Mouse (Mus musculus) adrenal gland, postnatal 25 days (tissue): ENCODE results near the gene Dus1l. TPM values are rescaled to one million over a fixed set of nuclear protein-coding genes. Genes with fewer than 3 reads are reported as not detected.
"Not testable (repeated sequence)": the region's sequence is repeated elsewhere in the genome, so short reads cannot be mapped to it uniquely, and the experiment has no call there.

Experiments used
- DNase-seq: peaks from one replicate; pipeline ENCODE4 v3.0.0; 2021; ENCODE audit warnings: mixed read lengths
- total RNA-seq: library from RNA; stranded (reverse); gene quantifications from 2 replicates; pipeline ENCODE4 v1.2.3, GENCODE M21; 2021

The Dus1l gene
- total RNA-seq, 1 experiment from 2014 or later = 62.7 TPM

GRCm38 (mm10) chr11:120819556-120819955 is 23.4 kb upstream of the Dus1l start:
- peak; percentile 1 for DNase-seq

DNA sequence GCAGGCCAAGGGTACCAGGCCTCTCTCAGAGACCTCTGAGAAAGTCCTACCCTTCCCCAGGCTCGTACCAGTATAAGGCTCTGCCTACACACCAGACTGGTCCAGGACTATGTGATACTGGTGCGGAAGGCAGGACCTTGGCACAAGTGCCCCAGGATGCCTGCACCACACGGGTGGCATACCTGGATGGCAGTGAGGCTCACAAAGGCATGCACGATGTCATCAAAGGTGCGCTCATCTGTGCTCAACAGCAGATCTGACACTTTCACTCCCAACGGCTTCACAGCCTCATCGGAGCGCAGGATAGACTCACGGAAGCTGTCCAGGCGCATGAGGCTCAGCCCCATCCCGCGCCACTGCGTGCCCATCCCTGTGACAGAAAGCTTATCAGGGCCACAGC is 22.0 kb upstream of the Dus1l start:
- DNase-seq = no peak

DNA sequence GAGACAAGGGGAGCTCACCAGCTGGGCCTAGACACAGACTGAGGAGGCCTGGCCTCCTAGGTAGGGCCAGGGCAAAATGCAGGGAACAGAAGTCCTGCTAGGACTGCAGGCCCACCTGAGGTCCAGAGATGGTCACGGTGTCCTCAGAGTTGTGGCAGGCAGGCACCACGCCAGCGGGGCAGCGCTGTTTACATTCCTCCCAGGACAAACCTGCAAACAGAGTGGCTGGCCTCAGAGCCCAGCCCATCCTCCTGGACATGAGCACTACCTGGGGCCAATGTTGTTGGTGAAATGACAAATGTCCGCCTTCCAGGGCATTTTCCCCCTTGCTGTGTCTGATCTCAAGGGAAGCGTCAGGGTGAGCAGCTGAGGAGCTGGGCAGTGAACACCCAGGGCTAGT is 21.2 kb upstream of the Dus1l start:
- no peak for DNase-seq

GRCm38 (mm10) chr11:120812068-120812467 is 15.9 kb upstream of the Dus1l start:
- no peak for DNase-seq

DNA sequence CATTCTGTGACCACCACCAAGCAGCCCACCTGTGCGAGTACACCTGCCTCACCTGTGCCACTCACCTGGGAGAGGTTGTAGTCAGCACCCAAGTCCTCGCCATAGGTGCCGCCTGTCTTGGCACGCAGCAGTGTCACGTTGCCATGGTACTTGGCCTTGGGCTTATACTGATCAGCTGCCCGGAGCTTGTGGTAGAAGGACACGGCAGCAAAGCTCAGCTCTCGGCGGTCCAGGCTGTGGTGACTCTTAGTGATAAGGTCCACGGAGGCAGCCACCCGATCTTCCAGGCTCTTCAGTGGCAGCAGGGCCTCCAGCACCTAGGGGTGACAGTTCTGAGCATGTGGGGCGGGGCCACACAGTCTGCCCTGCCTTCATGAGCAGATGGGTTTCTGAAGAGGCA is 11.8 kb upstream of the Dus1l start:
- peak; percentile 39 for DNase-seq

DNA sequence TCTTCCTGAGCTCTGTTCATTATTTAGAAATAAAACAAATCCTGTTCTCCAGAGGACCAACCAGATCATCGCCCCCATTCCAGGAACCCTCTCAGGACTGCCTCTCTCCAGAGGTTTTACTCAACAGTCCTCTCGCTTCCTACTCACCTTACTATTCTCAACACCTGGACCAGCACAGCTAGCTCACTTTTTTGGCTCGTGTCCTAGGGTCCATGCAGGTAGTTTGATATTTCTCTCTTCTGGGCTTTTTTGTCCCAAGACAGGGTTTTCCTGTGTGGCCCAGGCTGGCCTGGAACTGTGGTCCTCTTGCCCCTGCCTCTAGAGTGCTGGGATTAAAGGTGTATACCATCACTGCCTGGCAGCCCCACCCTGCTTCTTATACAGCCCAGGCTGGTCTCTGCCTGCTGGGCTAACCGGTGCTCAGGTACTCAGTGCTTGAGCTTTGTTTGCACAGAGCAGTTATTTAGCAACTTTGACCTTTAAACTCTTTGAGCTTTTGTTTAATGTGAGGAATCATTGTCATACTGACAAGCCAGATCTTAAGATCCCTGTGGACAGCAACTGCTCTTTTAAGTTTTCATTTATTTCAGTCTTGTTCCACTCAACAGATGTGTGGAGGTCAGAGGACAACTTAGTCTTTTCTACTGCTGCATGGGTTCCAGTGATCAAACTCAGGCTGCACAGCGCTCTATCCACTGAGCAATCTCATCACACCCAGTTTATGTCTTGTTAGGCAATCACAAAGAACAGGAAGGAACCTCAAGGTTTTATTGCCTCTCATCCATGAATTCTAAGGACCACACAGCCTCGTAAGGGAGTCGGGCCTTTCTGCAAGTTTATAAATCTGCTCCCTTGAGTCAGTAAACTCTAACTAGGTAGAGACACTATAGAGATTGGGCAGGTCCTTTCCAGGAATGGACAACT is 9.4 kb upstream of the Dus1l start:
- no peak for DNase-seq

- DNase-seq = no peak
Observed at GRCm38 (mm10) chr11:120804769-120805168, 8.6 kb upstream of the Dus1l start.

DNA sequence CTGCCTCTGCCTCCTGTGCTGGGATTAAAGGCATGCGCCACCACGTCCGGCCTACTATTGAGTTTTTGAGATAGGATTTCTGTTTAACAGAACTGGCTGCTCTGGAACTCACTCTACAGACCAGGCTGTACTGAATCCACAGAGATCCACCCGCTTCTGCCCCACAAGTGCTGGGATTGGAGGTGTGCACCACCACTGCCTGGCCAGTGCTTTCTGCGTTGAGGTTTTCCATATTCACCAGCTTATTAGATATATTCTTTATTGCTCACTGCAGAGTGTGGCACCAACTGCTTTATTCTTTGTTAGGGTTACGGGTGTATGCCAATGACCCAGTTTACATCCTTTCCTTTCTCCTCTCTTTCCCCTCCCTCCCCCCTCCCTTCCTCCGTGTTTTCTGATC is 8.1 kb upstream of the Dus1l start:
- DNase-seq = no peak

DNA sequence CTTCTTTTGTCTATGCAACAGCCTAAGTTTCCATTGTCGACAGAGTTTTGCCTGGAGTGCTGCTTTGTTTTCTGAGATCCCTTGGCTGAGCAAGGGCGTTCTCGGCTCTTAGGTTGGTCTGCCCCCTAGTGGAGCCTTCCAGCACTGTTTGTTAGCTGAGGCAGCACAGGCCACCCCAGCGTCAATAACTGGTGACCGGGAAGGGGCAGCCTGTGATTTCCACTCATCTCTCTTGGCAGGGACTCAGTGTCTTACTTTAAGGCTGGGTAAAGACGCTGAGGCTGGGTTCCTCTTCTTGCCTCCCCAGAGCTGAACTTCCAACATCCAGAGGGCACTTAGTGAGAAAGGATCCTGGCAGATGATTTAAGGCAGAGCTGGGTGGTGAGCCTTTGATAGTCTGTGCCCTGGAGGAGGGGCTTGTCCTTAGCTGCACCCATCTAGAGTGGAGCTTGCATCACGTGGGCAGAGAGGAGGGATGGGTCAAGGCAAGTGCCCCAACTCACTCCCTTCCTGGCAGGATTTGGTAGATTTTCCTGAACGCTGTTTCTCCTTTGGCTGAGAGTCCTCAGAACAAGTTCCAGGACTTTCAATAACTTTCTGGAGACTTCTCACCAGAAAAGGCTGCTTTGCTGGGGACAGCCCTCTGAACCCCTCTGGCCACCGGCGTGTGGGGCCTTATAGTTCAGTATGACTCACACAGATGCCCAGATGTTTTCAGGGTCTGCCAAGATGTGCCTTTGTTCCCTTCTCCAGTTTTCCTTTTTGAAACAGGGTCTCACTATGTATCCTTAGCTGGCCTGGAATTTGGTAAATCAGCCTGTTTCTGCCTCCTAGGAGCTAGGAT is 4.1 kb upstream of the Dus1l start:
- DNase-seq = peak; percentile 89

GRCm38 (mm10) chr11:120799316-120799890 is 3.2 kb upstream of the Dus1l start:
- no peak for DNase-seq

GRCm38 (mm10) chr11:120798244-120798643 is 2.0 kb upstream of the Dus1l start:
- no peak for DNase-seq

- DNase-seq = no peak
Observed at GRCm38 (mm10) chr11:120796614-120796946, 377 bp upstream of the Dus1l start.

DNA sequence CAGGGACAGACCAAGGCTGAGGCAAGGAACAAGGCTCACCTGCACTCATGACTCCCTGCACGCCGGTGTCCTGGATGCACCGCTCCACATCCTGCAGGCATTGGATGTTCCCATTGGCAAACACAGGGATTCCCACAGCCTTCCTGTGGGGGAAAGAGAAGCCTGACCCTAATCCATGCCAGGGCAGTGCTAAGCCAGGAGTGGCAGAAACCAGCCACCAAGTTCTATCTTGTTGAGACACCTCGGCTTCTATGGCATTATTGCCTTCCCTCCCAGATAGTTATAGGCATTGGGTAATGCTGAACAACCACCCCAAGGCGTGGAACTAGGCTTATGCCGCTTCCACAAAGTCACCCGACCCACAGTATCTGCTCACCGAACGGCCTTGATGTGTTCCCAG is 3.6 kb downstream of the Dus1l start:
- DNase-seq = no peak

DNA sequence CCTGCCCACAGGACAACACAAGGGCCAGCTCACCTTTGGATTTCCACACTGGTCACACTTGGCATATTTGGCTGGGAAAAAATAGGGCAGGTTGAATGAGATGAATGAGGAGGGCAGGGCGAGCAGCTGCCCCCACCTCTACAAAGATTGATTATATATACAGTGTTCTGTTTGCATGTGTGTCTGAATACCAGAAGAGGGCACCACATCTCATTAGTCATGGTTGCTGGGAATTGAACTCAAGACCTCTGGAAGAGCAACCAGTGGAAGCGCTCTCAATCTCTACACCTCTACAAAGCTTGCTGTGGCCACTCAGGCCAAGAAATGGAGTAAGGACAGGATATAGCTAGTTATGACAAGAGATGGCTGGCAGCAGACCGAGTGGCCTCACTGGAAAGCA is 6.4 kb downstream of the Dus1l start:
- DNase-seq = no peak

DNA sequence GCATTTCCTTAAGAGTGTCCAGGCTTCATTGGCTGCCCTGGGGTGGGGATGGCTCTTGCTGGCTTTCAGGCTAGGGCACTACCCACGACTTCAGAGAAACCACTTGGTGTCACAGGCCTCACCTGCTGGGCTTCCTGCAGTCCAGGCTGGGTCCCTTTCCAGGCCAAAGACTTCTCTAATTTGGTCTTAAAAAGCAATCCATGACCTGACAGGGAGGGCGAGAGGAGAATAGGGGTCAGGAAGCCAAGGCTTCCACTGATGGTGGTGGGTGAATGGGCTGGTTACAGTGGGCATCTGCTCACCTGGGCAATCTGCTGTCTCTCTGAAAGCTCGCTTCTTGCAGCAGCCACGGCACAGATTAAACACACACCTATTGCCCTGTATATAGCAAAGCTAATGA is 6.8 kb downstream of the Dus1l start:
- no peak for DNase-seq

GRCm38 (mm10) chr11:120788460-120788859 is 7.7 kb downstream of the Dus1l start:
- DNase-seq = not testable (repeated sequence)

- DNase-seq = no peak
Observed at GRCm38 (mm10) chr11:120785145-120785544, 11.1 kb downstream of the Dus1l start.

DNA sequence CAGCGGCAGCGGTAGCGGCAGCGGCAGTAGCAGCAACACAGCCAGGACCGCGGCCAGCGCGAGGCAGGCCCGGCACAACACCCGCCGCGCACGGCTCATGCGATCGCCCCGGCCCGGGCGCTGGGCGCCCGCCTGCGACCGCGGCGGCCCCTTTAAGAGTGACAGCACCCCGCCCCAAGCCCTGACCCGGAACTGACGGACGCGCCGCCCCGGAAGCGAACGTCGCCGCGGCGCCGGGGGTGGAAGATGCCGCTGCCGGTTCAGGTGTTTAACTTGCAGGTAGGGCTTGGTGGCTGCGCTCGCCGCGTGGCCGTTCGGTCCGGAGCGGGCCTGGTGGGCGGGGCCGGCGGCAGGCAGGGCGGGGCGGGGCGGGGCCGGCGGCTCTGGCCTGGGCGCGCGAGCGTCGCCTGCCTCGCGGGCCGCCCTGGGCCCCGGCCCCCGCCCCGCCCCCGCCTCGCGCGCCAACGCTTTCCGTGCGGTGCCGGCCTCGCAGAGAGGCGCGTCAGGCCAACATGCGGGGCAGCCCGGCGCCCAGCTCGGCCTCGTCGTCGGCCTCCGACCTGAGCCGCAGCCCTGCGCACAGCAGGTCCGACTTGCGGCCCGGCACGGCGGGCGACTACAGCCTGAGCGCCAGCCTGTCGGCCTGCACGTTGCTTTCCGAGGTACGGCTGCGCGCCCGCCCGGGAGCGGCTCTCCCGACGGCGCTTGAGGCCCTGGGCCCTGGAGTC is 12.0 kb downstream of the Dus1l start, which contains the start of the genes Rfng and Gps1:
Gene Rfng (minus strand): TSS at position 144 of the 728 bp plus-strand sequence.
Gene Gps1 (plus strand): TSS at position 209 of the 728 bp plus-strand sequence.
- DNase-seq = peak; percentile 87

GRCm38 (mm10) chr11:120783426-120784063 is 12.7 kb downstream of the Dus1l start:
- peak; percentile 18 for DNase-seq

GRCm38 (mm10) chr11:120781361-120781760 is 14.8 kb downstream of the Dus1l start:
- DNase-seq = peak; percentile 0

- DNase-seq = peak; percentile 0
Observed at GRCm38 (mm10) chr11:120779876-120780275, 16.3 kb downstream of the Dus1l start.

- DNase-seq = no peak
Observed at GRCm38 (mm10) chr11:120777123-120777522, 19.1 kb downstream of the Dus1l start.
